Mouse (Mus musculus) heart, adult 2 months (tissue): ENCODE results near the gene Trem2.

Experiments
- CTCF ChIP-seq: fragments of 200-600 bp; IDR thresholded peaks from 2 replicates; pipeline ENCODE4 v1.8.1; 2022; ENCODE audit warnings: antibody characterized with exemption, mild to moderate bottlenecking, moderate library complexity
- EP300 ChIP-seq: fragments of 200-500 bp; IDR thresholded peaks from 2 replicates; pipeline ENCODE4 v1.6.1; 2011; ENCODE audit warnings: low read depth, low read length, control low read depth; ENCODE audit not compliant: insufficient read depth
- POLR2A ChIP-seq: fragments of 200-500 bp; IDR thresholded peaks from 2 replicates; pipeline ENCODE4 v1.6.1; 2011; ENCODE audit warnings: mild to moderate bottlenecking, low read depth, low read length, control low read depth; ENCODE audit not compliant: insufficient read depth

- no peak for TF ChIP-seq POLR2A
- TF ChIP-seq CTCF, result no peak
- TF ChIP-seq EP300, result no peak
These were observed 16.8 kb downstream of the Trem2 start for GRCm38 (mm10) chr17:48362966-48363365.
